Mouse (Mus musculus) neural tube, embryonic 12.5 days (tissue): ENCODE measurements around the gene Pacsin2. TPM values are rescaled to one million over a fixed set of nuclear protein-coding genes. Genes with fewer than 3 reads are reported as not detected.

Experiments
- ATAC-seq: fragments of 200-750 bp; cut with Nextera tagmentation; 2 replicates; pipeline ENCODE4 v1.8.0; 2017; ENCODE audit warnings: low read depth, mild to moderate bottlenecking, moderate TSS enrichment, moderate library complexity; ENCODE audit not compliant: low FRiP score
- H3K27ac ChIP-seq: fragments of 300-500 bp; sonication (generic); 2 replicates; pipeline ENCODE4 v1.5.1; 2016
- H3K27me3 ChIP-seq: fragments of 300-500 bp; sonication (generic); replicated peaks from 2 replicates; pipeline ENCODE4 v1.6.1; 2016; ENCODE audit warnings: mild to moderate bottlenecking
- H3K36me3 ChIP-seq: fragments of 300-500 bp; sonication (generic); 2 replicates; pipeline ENCODE4 v1.6.1; 2016; ENCODE audit warnings: mild to moderate bottlenecking
- H3K4me1 ChIP-seq: fragments of 300-500 bp; sonication (generic); 2 replicates; pipeline ENCODE4 v1.6.1; 2016
- H3K4me2 ChIP-seq: fragments of 300-500 bp; sonication (generic); replicated peaks from 2 replicates; pipeline ENCODE4 v1.6.1; 2016; ENCODE audit warnings: mild to moderate bottlenecking
- H3K4me3 ChIP-seq: fragments of 300-500 bp; sonication (generic); 2 replicates; pipeline ENCODE4 v1.5.1; 2016
- H3K9ac ChIP-seq: fragments of 300-500 bp; sonication (generic); 2 replicates; pipeline ENCODE4 v1.6.1; 2016; ENCODE audit warnings: mild to moderate bottlenecking
- H3K9me3 ChIP-seq: fragments of 300-500 bp; sonication (generic); 2 replicates; pipeline ENCODE4 v1.6.1; 2016; ENCODE audit warnings: mild to moderate bottlenecking
- WGBS: fragments of 180-500 bp; shearing (Covaris S2); methylation state at CpG from one replicate; pipeline ENCODE4 v1.1.7; 2016; 5-methylcytosine and 5-hydroxymethylcytosine counted together
- polyA plus RNA-seq: library from polyadenylated mRNA; unstranded; fragments of >200 nt; fragmentation: Nextera tagmentation; extraction: Ambion mirVana; gene quantifications from 2 replicates; pipeline ENCODE4 v1.2.1, GENCODE M21; 2016

Pacsin2 gene
- polyA plus RNA-seq, 1 experiment from 2014 or later, result 46.8 TPM

DNA sequence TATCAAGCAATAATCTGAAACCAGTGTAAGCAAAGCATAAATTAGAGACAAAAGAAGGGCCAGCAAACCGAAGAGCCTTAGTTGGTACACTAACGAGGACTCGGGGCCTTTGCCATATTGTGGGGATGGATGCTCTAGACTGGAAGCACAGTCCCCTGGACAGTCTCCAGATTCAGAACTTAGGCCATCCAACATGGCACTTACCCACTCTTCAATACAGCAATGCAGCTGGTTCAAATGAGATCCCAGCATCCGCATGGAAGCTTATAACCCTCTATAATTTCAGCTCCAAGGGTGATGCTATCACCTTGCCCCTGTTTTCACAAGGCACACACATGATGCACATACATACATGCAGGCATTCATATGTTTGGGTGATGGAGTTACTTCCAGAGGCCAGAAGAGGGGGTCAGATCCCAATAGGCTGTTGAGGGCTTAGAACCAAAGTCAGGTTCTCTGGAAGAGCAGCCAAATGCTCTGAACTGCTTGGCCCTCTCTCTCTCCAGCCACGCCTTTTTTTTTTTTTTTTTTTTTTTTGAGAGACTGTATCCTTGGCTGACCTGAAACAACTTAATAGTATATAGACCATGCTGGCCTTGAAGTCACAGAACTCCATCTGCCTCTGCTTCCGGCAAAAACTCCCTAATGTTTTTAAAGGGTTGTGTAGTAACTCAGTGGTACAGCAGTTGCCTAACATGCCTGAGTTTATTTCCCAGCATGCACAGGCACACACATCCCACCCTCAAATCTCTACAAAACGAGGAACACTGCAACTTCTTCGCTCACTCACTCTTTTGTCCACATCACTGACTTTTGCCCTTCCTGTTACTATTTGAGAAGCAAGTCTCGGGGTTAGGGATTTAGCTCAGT is 36.9 kb downstream of the Pacsin2 start:
- H3K4me1 ChIP-seq, result peaks cover 4% of the 10 kb centered on the region
- no peak for ATAC-seq
- no peaks in the 10 kb centered on the region for H3K9me3 ChIP-seq
- H3K4me2 ChIP-seq, result no peak overlapping the region
- no peaks in the 10 kb centered on the region for H3K36me3 ChIP-seq
- 85% methylated on average over 9 of the region's 9 CpGs for WGBS
- no peak overlapping the region for H3K9ac ChIP-seq
- H3K27me3 ChIP-seq, result no peaks in the 10 kb centered on the region
- no peak overlapping the region for H3K27ac ChIP-seq
- no peak overlapping the region for H3K4me3 ChIP-seq

DNA sequence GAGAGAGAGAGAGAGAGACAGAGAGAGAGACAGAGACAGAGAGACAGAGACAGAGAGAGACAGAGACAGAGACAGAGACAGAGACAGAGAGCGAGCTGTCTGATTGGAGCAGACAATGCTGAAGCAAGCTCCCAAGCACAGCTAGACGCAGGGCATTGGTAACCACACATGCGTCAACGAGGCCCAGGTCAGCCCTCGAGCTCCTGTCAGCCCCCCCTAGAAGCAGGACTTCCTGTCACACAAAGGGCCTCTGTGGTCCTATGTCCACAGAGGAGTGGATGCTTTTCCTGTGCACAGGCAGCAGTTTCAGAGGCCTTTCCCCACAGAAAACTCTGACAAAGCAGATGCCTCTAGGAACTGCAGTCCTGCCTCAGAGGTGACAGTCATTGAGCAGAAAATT is 38.6 kb downstream of the Pacsin2 start:
- no peak overlapping the region for H3K4me2 ChIP-seq
- no peaks in the 10 kb centered on the region for H3K36me3 ChIP-seq
- H3K4me3 ChIP-seq, result no peak overlapping the region
- H3K27me3 ChIP-seq, result no peaks in the 10 kb centered on the region
- 56% methylated on average over 5 of the region's 5 CpGs for WGBS
- no peak overlapping the region for H3K27ac ChIP-seq
- no peak overlapping the region for H3K9ac ChIP-seq
- no peaks in the 10 kb centered on the region for H3K9me3 ChIP-seq
- peaks cover 4% of the 10 kb centered on the region for H3K4me1 ChIP-seq
- ATAC-seq, result no peak

DNA sequence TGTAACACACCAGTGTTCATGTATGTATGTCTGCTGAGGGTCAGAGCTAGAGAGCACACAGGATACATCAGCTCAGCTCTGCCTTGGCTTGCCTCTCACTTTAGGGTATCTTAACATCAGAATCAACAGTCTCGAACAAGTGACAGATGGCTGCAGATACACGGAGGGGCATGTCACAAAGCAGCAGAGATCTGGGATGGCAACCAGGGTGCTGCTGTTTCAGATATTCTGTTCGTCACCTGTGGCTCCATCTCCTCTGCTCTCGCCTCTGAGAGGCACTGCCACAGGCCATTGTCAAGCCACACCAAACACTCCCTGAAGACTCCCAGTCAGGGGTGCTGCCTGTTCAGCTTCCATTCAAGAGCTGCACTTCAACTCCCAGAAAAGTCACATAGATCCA is 39.1 kb downstream of the Pacsin2 start:
- no peak for ATAC-seq
- WGBS, result 74% methylated on average over 4 of the region's 4 CpGs
- no peaks in the 10 kb centered on the region for H3K36me3 ChIP-seq

DNA sequence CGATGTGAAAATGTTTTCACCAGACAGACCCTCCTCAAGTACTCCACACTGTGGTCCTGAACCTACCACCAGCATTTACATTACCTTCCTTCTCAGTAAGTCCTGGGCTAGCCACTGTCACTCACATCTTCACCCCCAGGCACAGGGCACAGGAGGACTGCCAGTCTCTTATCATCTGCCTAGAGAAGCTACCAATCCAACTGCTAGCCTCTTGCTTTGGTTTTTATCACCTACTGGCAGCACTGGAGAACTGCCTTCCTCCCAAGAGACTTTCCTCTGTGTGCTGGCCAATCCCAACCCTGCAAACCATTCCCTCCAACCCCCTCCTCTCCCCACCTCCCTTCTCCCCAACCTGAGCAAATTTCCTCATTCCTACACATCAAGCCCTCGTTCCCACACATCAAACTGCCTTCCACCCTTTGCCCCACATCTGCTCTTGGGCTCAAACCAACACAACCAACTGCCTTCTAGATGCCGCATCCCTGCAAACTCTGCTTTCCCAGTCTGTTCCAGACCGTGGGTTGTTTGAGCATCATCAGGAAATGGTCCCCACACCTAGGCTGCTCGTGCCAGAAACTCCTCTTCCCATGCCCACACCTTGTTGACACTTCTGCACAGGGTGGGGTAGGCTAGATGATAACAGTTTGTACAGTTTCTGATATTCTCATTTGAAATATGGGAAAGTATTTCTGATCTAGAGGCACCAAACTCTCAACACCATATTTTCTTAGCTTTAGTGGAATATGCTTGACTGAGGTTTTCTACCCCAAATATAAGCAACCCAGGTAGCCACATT is 40.6 kb downstream of the Pacsin2 start:
- Histone ChIP-seq H3K27ac (no peak overlapping the region), H3K4me3 (no peak overlapping the region), H3K36me3 (no peaks in the 10 kb centered on the region), H3K4me1 (peaks cover 4% of the 10 kb centered on the region), H3K27me3 (no peaks in the 10 kb centered on the region), H3K9ac (no peak overlapping the region), H3K9me3 (no peaks in the 10 kb centered on the region), H3K4me2 (no peak overlapping the region)
- no peak for ATAC-seq
- 82% methylated on average over 5 of the region's 5 CpGs for WGBS

More for the DNA sequence above, 39.1 kb downstream of the Pacsin2 start:
- Histone ChIP-seq H3K4me3 (no peak overlapping the region), H3K9ac (no peak overlapping the region), H3K27ac (no peak overlapping the region), H3K27me3 (no peaks in the 10 kb centered on the region), H3K4me1 (peaks cover 4% of the 10 kb centered on the region), H3K9me3 (no peaks in the 10 kb centered on the region), H3K4me2 (no peak overlapping the region)

DNA sequence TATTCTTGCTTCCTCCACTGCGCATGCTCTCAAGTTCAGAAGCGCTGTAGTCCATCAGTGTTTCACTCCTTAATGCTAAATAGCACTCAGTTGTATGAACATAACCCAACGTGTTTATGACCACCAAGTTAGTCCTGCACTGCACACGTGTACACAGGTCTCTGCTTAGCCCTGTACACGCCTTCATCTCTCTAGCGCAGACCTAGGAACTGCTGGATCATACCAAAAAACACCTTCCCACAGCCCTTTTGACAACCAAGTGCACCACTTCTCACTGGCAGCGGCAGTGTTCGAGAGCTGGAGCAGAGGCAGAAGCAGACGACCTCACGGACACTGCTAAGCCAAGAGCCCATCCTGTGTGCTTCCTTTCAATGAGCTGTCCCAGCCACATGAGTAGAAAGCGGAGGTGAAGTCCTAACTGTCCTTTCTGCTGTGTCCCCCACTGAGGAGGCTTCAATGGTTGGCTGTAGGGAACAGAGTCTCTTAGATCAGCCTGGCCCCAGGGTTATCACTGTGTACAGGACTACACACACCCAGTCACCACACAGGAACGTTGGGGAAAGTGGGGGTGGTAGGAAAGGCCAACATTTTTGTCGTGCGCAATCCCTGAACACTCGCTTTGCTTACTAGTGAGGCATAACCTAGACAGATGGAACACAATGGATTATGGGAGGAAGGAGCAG is 42.0 kb downstream of the Pacsin2 start:
- ATAC-seq, result no peak
- peaks cover 4% of the 10 kb centered on the region for H3K4me1 ChIP-seq
- H3K4me2 ChIP-seq, result no peak overlapping the region
- H3K4me3 ChIP-seq, result no peak overlapping the region
- no peaks in the 10 kb centered on the region for H3K9me3 ChIP-seq
- H3K36me3 ChIP-seq, result no peaks in the 10 kb centered on the region
- H3K27ac ChIP-seq, result no peak overlapping the region
- H3K9ac ChIP-seq, result no peak overlapping the region
- WGBS, result 92% methylated on average over 15 of the region's 15 CpGs
- no peaks in the 10 kb centered on the region for H3K27me3 ChIP-seq

DNA sequence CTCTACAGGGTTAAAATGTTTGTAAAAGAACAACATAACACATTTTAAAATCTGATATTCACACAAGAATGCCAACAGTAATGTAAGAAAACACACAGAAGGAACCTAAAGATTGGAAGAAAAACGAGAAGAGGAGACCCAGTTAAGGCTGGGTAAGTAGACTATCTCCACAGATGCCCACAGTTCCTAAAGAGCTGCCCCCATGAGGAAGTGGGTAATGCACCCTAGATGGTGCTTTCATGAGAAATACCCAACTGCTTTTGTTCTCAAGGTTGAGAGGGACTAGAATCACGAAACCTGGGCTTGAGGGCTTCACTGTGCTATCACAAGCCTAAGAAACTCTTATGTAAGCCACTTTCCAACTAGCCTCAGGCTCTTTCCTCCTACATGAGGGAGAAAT is 44.8 kb downstream of the Pacsin2 start:
- 89% methylated on average over 2 of the region's 2 CpGs for WGBS
- Histone ChIP-seq H3K4me1 (no peaks in the 10 kb centered on the region), H3K27me3 (no peaks in the 10 kb centered on the region), H3K4me2 (no peak overlapping the region), H3K36me3 (no peaks in the 10 kb centered on the region), H3K9ac (no peak overlapping the region), H3K27ac (no peak overlapping the region), H3K9me3 (no peaks in the 10 kb centered on the region), H3K4me3 (no peak overlapping the region)
- no peak for ATAC-seq

DNA sequence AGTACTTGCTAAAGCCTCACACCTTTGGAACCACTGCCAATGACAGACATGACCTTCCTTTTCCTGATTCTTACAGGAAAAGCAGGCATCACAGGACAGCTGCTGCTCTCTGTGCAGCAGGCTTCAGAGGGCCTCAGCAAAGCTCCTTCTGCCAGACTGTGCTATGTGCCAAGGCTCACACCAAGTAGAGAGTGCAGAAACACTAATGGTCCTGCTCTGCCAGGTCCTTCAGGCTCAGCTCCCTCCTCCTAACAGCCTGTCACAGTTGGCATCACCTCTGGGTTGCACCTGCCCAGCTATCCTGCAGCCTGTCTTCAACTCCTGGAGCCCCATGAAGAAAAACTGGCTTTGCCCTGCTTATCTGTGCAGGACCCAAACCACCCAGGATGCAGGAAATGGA is 45.7 kb downstream of the Pacsin2 start:
- no peaks in the 10 kb centered on the region for H3K27me3 ChIP-seq
- no peak overlapping the region for H3K27ac ChIP-seq
- H3K9ac ChIP-seq, result no peak overlapping the region
- no peaks in the 10 kb centered on the region for H3K4me1 ChIP-seq
- no peaks in the 10 kb centered on the region for H3K36me3 ChIP-seq
- no peaks in the 10 kb centered on the region for H3K9me3 ChIP-seq
- no peak overlapping the region for H3K4me2 ChIP-seq
- H3K4me3 ChIP-seq, result no peak overlapping the region
- ATAC-seq, result no peak

DNA sequence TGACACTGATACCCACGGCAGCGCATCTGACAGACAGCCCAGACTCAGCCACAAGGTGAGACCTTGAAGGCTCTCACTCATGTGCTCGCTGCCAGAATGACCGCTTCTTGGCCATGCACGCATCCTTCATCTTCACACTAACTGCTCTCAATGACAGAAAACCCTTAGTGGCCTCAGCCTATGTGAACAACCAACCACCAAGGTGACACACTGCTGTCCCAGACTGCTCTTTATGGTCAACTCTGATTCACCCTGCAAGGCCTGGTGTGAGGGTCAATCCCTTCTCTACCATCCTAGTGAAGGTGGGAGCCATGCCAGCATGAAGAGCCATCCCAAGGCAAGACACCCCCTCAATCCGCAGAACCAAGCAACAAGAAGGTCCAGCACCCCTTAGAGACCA is 46.5 kb downstream of the Pacsin2 start:
- H3K9me3 ChIP-seq, result no peaks in the 10 kb centered on the region
- H3K4me2 ChIP-seq, result no peak overlapping the region
- H3K36me3 ChIP-seq, result no peaks in the 10 kb centered on the region
- ATAC-seq, result no peak
- no peak overlapping the region for H3K27ac ChIP-seq
- no peak overlapping the region for H3K4me3 ChIP-seq
- H3K4me1 ChIP-seq, result no peaks in the 10 kb centered on the region
- no peaks in the 10 kb centered on the region for H3K27me3 ChIP-seq
- WGBS, result 94% methylated on average over 6 of the region's 6 CpGs
- H3K9ac ChIP-seq, result no peak overlapping the region

DNA sequence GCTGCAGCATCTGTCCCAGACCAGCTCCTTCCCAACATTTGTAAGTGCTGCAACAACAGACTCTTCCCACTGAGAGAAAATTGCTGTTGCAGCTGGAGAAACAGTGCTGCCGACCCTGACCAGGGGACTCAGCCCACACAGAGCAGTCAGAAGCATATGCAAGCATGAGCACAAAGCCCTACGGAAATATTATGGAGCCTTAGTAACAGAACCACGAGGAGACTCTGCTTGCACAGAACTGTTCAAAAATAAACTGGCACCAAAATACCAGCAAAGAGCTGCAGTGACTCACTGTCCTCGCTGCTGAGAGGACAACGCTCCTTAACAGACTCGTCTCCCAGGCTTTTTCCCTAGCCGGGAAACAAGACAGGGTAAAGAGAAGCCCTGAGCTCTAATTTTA is 47.0 kb downstream of the Pacsin2 start:
- H3K4me1 ChIP-seq, result no peaks in the 10 kb centered on the region
- H3K9ac ChIP-seq, result no peak overlapping the region
- no peaks in the 10 kb centered on the region for H3K36me3 ChIP-seq
- H3K4me3 ChIP-seq, result no peak overlapping the region
- H3K27me3 ChIP-seq, result no peaks in the 10 kb centered on the region
- no peak overlapping the region for H3K27ac ChIP-seq
- ATAC-seq, result no peak
- H3K9me3 ChIP-seq, result no peaks in the 10 kb centered on the region
- H3K4me2 ChIP-seq, result no peak overlapping the region
- WGBS, result 77% methylated on average over 7 of the region's 7 CpGs

DNA sequence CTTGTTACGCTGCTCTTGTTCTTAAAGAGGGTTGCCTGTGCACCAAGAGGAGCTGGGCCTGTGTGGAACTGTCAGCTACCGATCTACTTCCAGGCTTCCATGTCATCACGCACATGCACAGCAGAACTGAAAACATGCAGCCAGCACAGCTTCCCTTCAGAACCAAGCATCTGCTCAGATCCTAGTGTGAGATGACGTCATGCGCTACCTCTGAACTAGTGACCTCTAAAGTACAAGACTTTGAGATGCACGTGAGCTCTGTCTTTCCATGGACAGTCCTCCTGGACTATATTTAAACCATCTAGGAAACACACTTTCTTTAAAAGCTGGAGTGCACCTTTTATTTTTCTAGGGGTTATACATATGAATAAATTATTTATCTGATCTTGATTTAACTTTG is 49.0 kb downstream of the Pacsin2 start:
- Histone ChIP-seq H3K4me3 (no peak overlapping the region), H3K36me3 (no peaks in the 10 kb centered on the region), H3K27ac (no peak overlapping the region), H3K4me2 (no peak overlapping the region), H3K27me3 (no peaks in the 10 kb centered on the region), H3K9me3 (no peaks in the 10 kb centered on the region), H3K9ac (no peak overlapping the region), H3K4me1 (no peaks in the 10 kb centered on the region)
- WGBS, result 81% methylated on average over 6 of the region's 6 CpGs
- ATAC-seq, result no peak

DNA sequence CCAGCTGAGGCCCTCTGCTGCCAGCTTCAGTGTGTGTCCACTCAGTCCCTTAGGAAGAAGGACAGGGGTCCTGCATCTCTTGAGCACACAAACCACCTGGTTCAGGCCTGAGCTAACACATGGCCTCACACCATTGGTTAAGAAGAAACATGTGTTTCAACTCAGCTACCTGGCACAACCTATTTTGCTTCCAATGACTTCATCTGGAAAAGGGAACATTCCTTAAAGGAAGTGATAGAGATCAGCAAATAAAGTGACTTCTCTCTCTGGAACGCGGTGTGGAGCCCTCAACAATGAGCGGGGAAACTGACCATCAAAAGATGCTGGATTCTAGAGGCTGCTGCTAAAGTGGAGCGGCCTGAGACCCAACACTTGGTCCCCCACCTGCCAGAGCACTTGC is 52.8 kb downstream of the Pacsin2 start:
- Histone ChIP-seq H3K4me3 (no peak overlapping the region), H3K4me1 (no peaks in the 10 kb centered on the region), H3K9me3 (no peaks in the 10 kb centered on the region), H3K36me3 (no peaks in the 10 kb centered on the region), H3K9ac (no peak overlapping the region), H3K27ac (no peak overlapping the region), H3K4me2 (no peak overlapping the region), H3K27me3 (no peaks in the 10 kb centered on the region)
- WGBS, result 92% methylated on average over 4 of the region's 4 CpGs
- ATAC-seq, result no peak

DNA sequence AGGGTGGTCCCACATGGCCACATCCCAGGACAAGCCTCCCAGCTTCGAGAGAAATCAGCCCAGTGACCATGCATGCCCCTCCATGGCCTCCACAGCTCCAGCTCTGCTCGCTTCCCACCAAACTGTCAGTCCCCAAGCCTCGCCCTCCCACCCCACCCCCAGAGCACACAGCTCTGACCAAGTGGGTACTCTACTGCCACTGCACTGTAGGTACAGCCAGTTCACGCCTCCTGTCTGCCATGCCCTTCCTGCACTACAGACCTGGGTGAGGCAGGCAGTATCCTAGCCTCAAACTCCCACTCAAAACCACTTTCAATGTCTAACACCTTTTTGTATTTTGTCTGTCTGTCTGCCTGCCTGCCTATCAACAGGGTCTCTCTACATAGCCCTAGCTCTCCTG is 53.7 kb downstream of the Pacsin2 start:
- H3K9ac ChIP-seq, result no peak overlapping the region
- no peaks in the 10 kb centered on the region for H3K27me3 ChIP-seq
- WGBS, result 87% methylated on average over 4 of the region's 4 CpGs
- H3K9me3 ChIP-seq, result no peaks in the 10 kb centered on the region
- H3K4me2 ChIP-seq, result no peak overlapping the region
- no peaks in the 10 kb centered on the region for H3K4me1 ChIP-seq
- ATAC-seq, result no peak
- no peak overlapping the region for H3K4me3 ChIP-seq
- no peak overlapping the region for H3K27ac ChIP-seq
- H3K36me3 ChIP-seq, result no peaks in the 10 kb centered on the region
